Mouse (Mus musculus) kidney, adult 2 months (tissue): Measurements from ENCODE around the gene Spred3.

Experiments used
- CTCF ChIP-seq: fragments of 200-500 bp; conservative IDR thresholded peaks from 2 replicates; pipeline ENCODE4 v1.5.1; 2011; ENCODE audit warnings: low read depth, mild to moderate bottlenecking, control low read depth, low read length, moderate library complexity, mixed read lengths; ENCODE audit not compliant: insufficient read depth, insufficient read length
- POLR2A ChIP-seq: fragments of 200-500 bp; IDR thresholded peaks from one replicate; pipeline ENCODE4 v1.6.1; 2011; ENCODE audit warnings: low read depth, low read length, control low read depth

DNA sequence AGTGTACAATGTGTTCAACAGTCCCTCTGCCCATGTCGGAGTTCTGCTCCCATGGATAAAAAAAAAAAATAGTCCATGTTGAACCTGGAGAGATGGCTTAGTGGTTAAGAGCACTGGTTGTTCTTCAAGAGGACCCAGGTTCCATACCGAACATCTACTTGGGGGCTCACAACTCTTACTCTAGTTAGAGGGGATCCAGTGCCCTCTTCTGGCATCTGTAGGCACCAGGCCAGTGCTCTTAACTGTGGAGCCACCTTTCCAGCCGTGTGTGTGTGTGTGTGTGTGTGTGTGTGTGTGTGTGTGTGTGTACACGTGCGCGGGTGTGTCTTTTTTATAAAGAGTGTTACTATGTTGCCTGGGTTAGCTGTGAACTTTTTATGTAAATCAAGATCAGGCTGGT, 32.4 kb upstream of the Spred3 start:
- TF ChIP-seq CTCF = no peak
- TF ChIP-seq POLR2A = no peak
